Mouse (Mus musculus) myocyte (in vitro differentiated cells): ENCODE results near the gene Grip2. TPM values are rescaled to one million over a fixed set of nuclear protein-coding genes. Genes with fewer than 3 reads are reported as not detected.

Experiments
- H3K27me3 ChIP-seq: one replicate; pipeline ENCODE4 v1.6.1; 2011; ENCODE audit not compliant: control insufficient read depth, insufficient read depth, insufficient read length
- H3K36me3 ChIP-seq: one replicate; pipeline ENCODE4 v1.6.1; 2011; ENCODE audit not compliant: control insufficient read depth, insufficient read depth
- H3K4me2 ChIP-seq: one replicate; pipeline ENCODE4 v1.6.1; 2011; ENCODE audit warnings: low read depth, control low read depth
- H3K4me3 ChIP-seq: one replicate; pipeline ENCODE4 v1.5.1; 2011; ENCODE audit warnings: mild to moderate bottlenecking, control low read depth, moderate library complexity
- H3K79me2 ChIP-seq: one replicate; pipeline ENCODE4 v1.6.1; 2011; ENCODE audit not compliant: control insufficient read depth, insufficient read depth
- H3ac ChIP-seq: one replicate; pipeline ENCODE4 v1.6.1; 2011; ENCODE audit not compliant: control insufficient read depth, insufficient read length
- CEBPB ChIP-seq: IDR thresholded peaks from 2 replicates; pipeline ENCODE4 v1.6.1; 2011; ENCODE audit warnings: mild to moderate bottlenecking, moderate library complexity; ENCODE audit not compliant: poor library complexity, insufficient read depth, severe bottlenecking
- E2F4 ChIP-seq: IDR thresholded peaks from one replicate; pipeline ENCODE4 v1.6.1; 2011; ENCODE audit warnings: mild to moderate bottlenecking, control low read depth, moderate library complexity; ENCODE audit not compliant: insufficient read depth
- MAX ChIP-seq: IDR thresholded peaks from one replicate; pipeline ENCODE4 v1.6.1; 2011; ENCODE audit warnings: low read depth, mild to moderate bottlenecking, control low read depth
- MYOD1 ChIP-seq, 3 experiments: IDR thresholded peaks; one replicate each; pipeline ENCODE4 v1.6.1; 2011; ENCODE audit warnings: control low read depth in 2 of 3, low read depth in 2 of 3, mild to moderate bottlenecking in 2 of 3, moderate library complexity in 1 of 3; ENCODE audit not compliant: insufficient read length in 2 of 3, control insufficient read depth in 1 of 3
- MYOG ChIP-seq, 3 experiments: IDR thresholded peaks; one replicate each; pipeline ENCODE4 v1.6.1; 2011; ENCODE audit warnings: control low read depth in 2 of 3, low read depth in 2 of 3, mild to moderate bottlenecking in 2 of 3; ENCODE audit not compliant: insufficient read length in 2 of 3, control insufficient read depth in 1 of 3, insufficient read depth in 1 of 3
- POLR2A ChIP-seq: IDR thresholded peaks from one replicate; pipeline ENCODE4 v1.6.1; 2011; ENCODE audit warnings: low read depth, mild to moderate bottlenecking, control low read depth, moderate library complexity; ENCODE audit not compliant: insufficient read length
- POLR2AphosphoS2 ChIP-seq: IDR thresholded peaks from one replicate; pipeline ENCODE4 v1.6.1; 2011; ENCODE audit warnings: low read depth, control low read depth; ENCODE audit not compliant: insufficient read length
- REST ChIP-seq: IDR thresholded peaks from one replicate; pipeline ENCODE4 v1.6.1; 2011; ENCODE audit warnings: mild to moderate bottlenecking, control low read depth, moderate library complexity; ENCODE audit not compliant: insufficient read depth, insufficient read length
- SRF ChIP-seq: IDR thresholded peaks from one replicate; pipeline ENCODE4 v1.6.1; 2011; ENCODE audit warnings: low read depth; ENCODE audit not compliant: control insufficient read depth, insufficient read length
- TCF12 ChIP-seq: IDR thresholded peaks from one replicate; pipeline ENCODE4 v1.6.1; 2011; ENCODE audit warnings: mild to moderate bottlenecking, control low read depth; ENCODE audit not compliant: poor library complexity, insufficient read depth, severe bottlenecking
- TCF3 ChIP-seq: IDR thresholded peaks from one replicate; pipeline ENCODE4 v1.6.1; 2011; ENCODE audit warnings: low read depth, control low read depth; ENCODE audit not compliant: insufficient read length
- USF1 ChIP-seq: IDR thresholded peaks from one replicate; pipeline ENCODE4 v1.6.1; 2011; ENCODE audit warnings: low read depth, mild to moderate bottlenecking, control low read depth, moderate library complexity
- polyA plus RNA-seq: library from polyadenylated mRNA; unstranded; fragments of >200 nt; fragmentation: generic; extraction: Trizol; gene quantifications from one replicate; pipeline ENCODE4 v1.2.1, GENCODE M21; 2012; ENCODE audit warnings: missing spikeins

Grip2 gene
- polyA plus RNA-seq, 1 experiment: 1.9 TPM

DNA sequence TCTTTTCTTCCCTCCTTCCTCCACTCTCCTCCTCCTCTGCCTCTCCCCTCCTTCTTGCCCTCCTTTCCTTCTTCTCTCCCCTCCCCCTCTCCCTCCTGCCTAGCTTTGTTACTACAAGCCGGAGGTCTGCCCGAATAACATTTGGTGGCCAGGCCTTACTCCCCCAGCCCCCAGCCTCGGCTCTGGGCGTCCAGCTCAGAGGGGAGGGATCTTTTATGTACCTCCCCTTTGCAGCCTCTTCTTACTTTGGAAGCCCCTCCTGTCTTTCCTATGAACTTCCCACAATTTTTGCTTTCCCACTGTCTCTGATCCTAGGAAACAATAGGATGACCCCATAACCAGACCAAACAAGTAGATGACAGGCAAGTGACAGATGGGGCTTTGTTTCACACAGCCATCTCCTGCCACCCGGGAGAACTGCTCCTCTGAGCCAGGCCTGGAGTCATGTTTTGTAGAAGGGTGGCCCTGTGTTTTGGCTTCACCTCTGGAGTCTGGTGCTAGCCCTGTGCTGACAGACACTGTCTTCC, 113.6 kb downstream of the Grip2 start:
- Histone ChIP-seq H3ac (no peak overlapping the region), H3K4me3 (no peak overlapping the region), H3K27me3 (no peaks in the 10 kb centered on the region), H3K36me3 (peaks cover 24% of the 10 kb centered on the region), H3K4me2 (peak overlapping the region; percentile 67), H3K79me2 (peaks cover 82% of the 10 kb centered on the region)
- no peak for TF ChIP-seq TCF12
- TF ChIP-seq MAX: no peak
- no peak for TF ChIP-seq TCF3
- TF ChIP-seq USF1: no peak
- TF ChIP-seq POLR2AphosphoS2: no peak
- TF ChIP-seq CEBPB: no peak
- TF ChIP-seq SRF: no peak
- TF ChIP-seq MYOG (IDR thresholded peaks at IDR 0.05; ENCODE audit: control insufficient read depth in 1 of 3, insufficient read depth in 1 of 3, insufficient read length in 2 of 3, low read depth in 2 of 3): no peak
- TF ChIP-seq E2F4: no peak
- no peak for TF ChIP-seq REST
- no peak for TF ChIP-seq MYOD1 (IDR thresholded peaks at IDR 0.05; ENCODE audit: control insufficient read depth in 1 of 3, insufficient read length in 2 of 3, low read depth in 2 of 3)
- no peak for TF ChIP-seq POLR2A

DNA sequence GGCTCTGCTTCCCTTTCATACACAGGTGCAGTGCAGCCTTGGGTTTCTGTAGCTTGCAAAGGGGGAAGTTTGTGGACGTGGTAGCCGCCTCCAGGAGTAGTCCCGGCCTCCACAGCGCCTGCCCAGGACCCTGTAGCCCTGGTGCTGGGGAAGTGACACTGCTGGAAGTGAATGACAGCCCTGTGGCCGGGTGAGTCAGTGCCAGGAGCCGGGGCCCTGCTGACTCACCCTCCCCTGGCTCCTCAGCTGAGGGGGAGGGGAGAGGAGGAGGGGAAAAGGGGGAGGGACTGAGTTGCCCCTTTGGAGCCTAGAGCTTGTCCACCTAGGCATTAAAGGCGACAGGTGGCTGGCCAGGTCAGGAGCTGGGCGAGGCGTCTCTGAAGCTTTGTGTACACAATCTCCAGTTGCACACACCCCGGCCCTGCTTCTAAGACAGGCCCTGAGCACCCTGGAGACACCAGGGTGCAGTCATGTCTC, 114.2 kb downstream of the Grip2 start:
- H3K36me3 ChIP-seq: peaks cover 30% of the 10 kb centered on the region
- H3K27me3 ChIP-seq: no peaks in the 10 kb centered on the region
- H3K79me2 ChIP-seq: peaks cover 78% of the 10 kb centered on the region
- no peak overlapping the region for H3K4me3 ChIP-seq
- no peak overlapping the region for H3ac ChIP-seq
- H3K4me2 ChIP-seq: peak overlapping the region; percentile 67
- TF ChIP-seq TCF12: no peak
- peak in 1 of 3 experiments; percentile 26 for TF ChIP-seq MYOD1 (IDR thresholded peaks at IDR 0.05; ENCODE audit: control insufficient read depth in 1 of 3, insufficient read length in 2 of 3, low read depth in 2 of 3)
- no peak for TF ChIP-seq POLR2A

DNA sequence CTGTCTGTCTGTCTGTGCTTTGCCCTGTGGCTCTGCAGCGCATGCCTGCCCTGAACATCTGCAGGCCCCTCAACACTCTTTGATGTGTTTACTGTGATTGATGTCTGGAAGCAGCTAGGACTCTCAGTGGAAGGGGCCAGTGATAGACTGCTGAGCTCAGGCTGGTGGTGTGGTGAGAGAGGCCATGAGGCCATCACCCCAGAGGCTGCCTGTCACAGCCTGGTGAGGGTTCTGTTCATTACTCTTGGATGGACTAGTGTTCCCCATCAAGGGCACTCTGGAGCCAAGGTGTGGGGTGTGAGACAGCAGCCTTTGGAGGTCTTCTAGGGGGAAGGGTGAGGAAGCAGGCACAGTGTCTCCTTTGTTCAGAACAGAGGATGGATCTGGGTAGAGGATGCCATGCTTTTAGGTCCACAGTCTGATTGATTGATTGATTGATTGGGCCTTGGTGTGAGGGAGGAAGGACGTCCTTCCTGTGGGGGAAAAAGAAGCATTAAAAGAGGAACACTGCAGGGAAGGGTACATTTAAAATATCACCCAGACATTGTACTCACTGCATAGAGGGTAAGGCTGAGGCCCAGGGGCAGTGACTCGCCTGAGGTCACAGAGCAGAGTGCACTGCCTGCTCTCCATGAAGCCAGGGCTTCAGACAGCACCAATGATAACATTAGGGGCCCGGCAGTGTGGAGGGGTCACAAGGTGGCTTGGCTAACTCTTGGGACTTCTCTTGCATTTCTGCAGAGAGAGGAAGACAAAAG, 114.8 kb downstream of the Grip2 start:
- H3K4me3 ChIP-seq: no peak overlapping the region
- peaks cover 77% of the 10 kb centered on the region for H3K79me2 ChIP-seq
- no peak overlapping the region for H3ac ChIP-seq
- peaks cover 32% of the 10 kb centered on the region for H3K36me3 ChIP-seq
- H3K27me3 ChIP-seq: no peaks in the 10 kb centered on the region
- peak overlapping the region; percentile 67 for H3K4me2 ChIP-seq
- TF ChIP-seq TCF3 (no peak), POLR2AphosphoS2 (peak; percentile 1), USF1 (no peak), TCF12 (no peak), MYOD1 (IDR thresholded peaks at IDR 0.05; ENCODE audit: control insufficient read depth in 1 of 3, insufficient read length in 2 of 3, low read depth in 2 of 3) (no peak), POLR2A (no peak), SRF (no peak)

Other genes starting within 250 kb of the Grip2 start
- 98.2 TPM for gene Slc6a6, start 143.2 kb downstream of the Grip2 start, polyA plus RNA-seq
- 6.5 TPM for gene Ccdc174, start 50.8 kb upstream of the Grip2 start, polyA plus RNA-seq
- 0.32 TPM for gene 4930590J08Rik, start 75.6 kb upstream of the Grip2 start, polyA plus RNA-seq
- not detected for gene Fgd5, start 151.6 kb upstream of the Grip2 start, polyA plus RNA-seq